Mouse (Mus musculus) spleen, embryonic (tissue): ENCODE data around the gene Elp4.

ENCODE experiments used
- CTCF ChIA-PET: fragments of 350-600 bp; sonication (Branson Sonifier 250); formaldehyde crosslinking; loops from one replicate; lab custom pipeline; 2022; lab: Charles Lee

The Elp4 gene

GRCm38 (mm10) chr2:105683771-105684410 lies 220.5 kb downstream of the Elp4 start:
- CTCF ChIA-PET = interaction anchor here (0.8 kb wide), 1 partner anchor 387 kb away, joined by 21 read pairs; no protein-coding TSS in a partner anchor

GRCm38 (mm10) chr2:105682634-105683351 lies 221.6 kb downstream of the Elp4 start:
- CTCF ChIA-PET = interaction anchor here (0.7 kb wide), 1 partner anchor 553 kb away, joined by 6 read pairs; no protein-coding TSS in a partner anchor

GRCm38 (mm10) chr2:105682011-105682501 lies 222.3 kb downstream of the Elp4 start:
- CTCF ChIA-PET = interaction anchor here (0.7 kb wide), 1 partner anchor 553 kb away, joined by 6 read pairs; no protein-coding TSS in a partner anchor

GRCm38 (mm10) chr2:105680999-105681710 lies 223.2 kb downstream of the Elp4 start:
- CTCF ChIA-PET = no interaction called here

- CTCF ChIA-PET = no interaction called here
Measured at GRCm38 (mm10) chr2:105680146-105680998, 224.0 kb downstream of the Elp4 start.

GRCm38 (mm10) chr2:105679331-105679730 lies 225.0 kb downstream of the Elp4 start:
- CTCF ChIA-PET = no interaction called here

GRCm38 (mm10) chr2:105678880-105679321 lies 225.5 kb downstream of the Elp4 start:
- CTCF ChIA-PET = no interaction called here

- CTCF ChIA-PET = no interaction called here
Measured at GRCm38 (mm10) chr2:105678306-105678705, 226.1 kb downstream of the Elp4 start.

- CTCF ChIA-PET = no interaction called here
Measured at GRCm38 (mm10) chr2:105677434-105678105, 226.8 kb downstream of the Elp4 start.

- CTCF ChIA-PET = interaction anchor here (0.6 kb wide), 1 partner anchor 12 kb away, joined by 6 read pairs; no protein-coding TSS in a partner anchor
Measured at GRCm38 (mm10) chr2:105676909-105677433, 227.4 kb downstream of the Elp4 start.

GRCm38 (mm10) chr2:105676080-105676908 lies 228.1 kb downstream of the Elp4 start:
- CTCF ChIA-PET = interaction anchor here (0.6 kb wide), 1 partner anchor 13 kb away, joined by 6 read pairs; no protein-coding TSS in a partner anchor

- CTCF ChIA-PET = no interaction called here
Measured at GRCm38 (mm10) chr2:105675730-105676079, 228.7 kb downstream of the Elp4 start.

- CTCF ChIA-PET = no interaction called here
Measured at GRCm38 (mm10) chr2:105674875-105675729, 229.3 kb downstream of the Elp4 start.

GRCm38 (mm10) chr2:105674061-105674874 lies 230.1 kb downstream of the Elp4 start:
- CTCF ChIA-PET = no interaction called here

GRCm38 (mm10) chr2:105673631-105674060 lies 230.7 kb downstream of the Elp4 start:
- CTCF ChIA-PET = no interaction called here

GRCm38 (mm10) chr2:105673054-105673453 lies 231.3 kb downstream of the Elp4 start:
- CTCF ChIA-PET = interaction anchor here (0.6 kb wide), 1 partner anchor 109 kb away, joined by 6 read pairs; no protein-coding TSS in a partner anchor

- CTCF ChIA-PET = interaction anchor here (0.6 kb wide), 1 partner anchor 110 kb away, joined by 6 read pairs; no protein-coding TSS in a partner anchor
Measured at GRCm38 (mm10) chr2:105672596-105672960, 231.8 kb downstream of the Elp4 start.
